ENCODE assay signal across 19 mouse cellular contexts in the genomic region with DNA sequence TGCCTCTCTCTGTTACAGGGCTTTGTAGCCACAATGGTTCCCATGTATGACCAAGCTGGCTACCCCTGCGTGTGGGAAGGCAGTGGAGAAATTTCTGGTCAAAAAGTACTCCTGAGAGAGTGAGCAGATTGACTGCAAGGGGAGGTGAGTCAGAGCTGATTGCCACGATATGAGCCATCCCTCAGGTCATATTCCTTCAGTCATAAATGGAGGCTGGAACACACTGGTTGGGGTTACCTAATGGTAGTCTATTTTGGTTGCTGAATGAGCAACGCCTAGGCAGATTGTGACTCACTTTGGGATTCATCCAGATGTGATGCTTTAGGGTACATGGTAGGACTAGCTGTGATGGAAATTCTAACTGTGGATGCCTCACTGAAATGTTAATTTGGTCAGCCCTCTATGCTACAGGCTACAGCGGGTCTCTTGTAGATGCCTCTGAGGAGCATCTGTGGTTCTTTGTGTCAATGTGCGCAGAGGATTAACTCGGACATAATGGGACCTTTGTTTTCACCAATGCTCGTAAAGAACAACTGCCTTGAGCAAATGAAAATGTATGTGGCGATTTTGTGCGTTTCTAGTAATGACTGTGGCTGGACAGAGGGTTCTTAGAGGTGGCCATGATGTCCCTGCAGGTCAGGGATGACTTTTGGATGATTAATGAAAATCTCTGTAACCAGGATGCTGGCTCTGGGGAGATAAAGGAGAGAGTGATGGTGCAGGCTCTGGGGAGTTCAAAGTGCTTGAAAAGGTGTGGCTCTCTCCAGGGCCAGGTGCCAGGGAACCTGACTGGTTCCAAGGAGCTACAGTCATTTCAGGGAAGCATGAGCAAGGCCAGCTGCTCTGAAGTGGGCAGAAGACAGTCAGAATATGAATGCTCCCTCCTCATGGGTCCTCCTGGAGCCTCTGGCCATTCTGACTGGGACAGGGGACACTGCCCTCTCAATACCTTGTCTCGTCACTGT.
DNase-seq lines count a peak whose midpoint lies in the region; ATAC-seq and TF ChIP-seq lines count a peak whose summit lies in the region.
"Had no signal": no experiment of that assay in that cellular context is flagged by ENCODE, and none has a peak within 500 bp of the region (broad histone marks: within the 10 kb centered on the region; RNA-seq: fewer than 3 reads in every experiment).

No protein-coding gene starts in this region.

- no peaks in the 10 kb centered on the region for H3K36me3 ChIP-seq in liver, embryonic 12.5 days
- H3K36me3 ChIP-seq in hindbrain, postnatal 0 days (ENCODE audit: insufficient read depth, low read length): no peaks in the 10 kb centered on the region
- H3K36me3 ChIP-seq: heart, embryonic 10.5 days; limb, embryonic 13.5 days; neural tube, embryonic 12.5 days had no signal

- POLR2A ChIA-PET in Patski (lab: Charles Lee): no interaction called here

- no peak overlapping the region for H3K4me3 ChIP-seq in liver, embryonic 12.5 days
- no peak overlapping the region for H3K4me3 ChIP-seq in hindbrain, postnatal 0 days (ENCODE audit: low read length)
- H3K4me3 ChIP-seq: heart, embryonic 10.5 days; limb, embryonic 13.5 days; neural tube, embryonic 12.5 days had no signal

- DNase-seq in embryo, embryonic 11 days: peak; percentile 8
- no peak for DNase-seq in embryo, embryonic 9.5 days (ENCODE audit: extremely low spot score)
- peak; percentile 40 for DNase-seq in retina, postnatal 1 day
- no peak for DNase-seq in retina, embryonic 14.5 days (ENCODE audit: low spot score)
- DNase-seq in Patski (ENCODE audit: low read depth, low spot score): peak; percentile 50
- peak; percentile 36 for DNase-seq in skeletal muscle tissue, adult 2 months (ENCODE audit: low read depth, low spot score)
- DNase-seq in hindbrain, postnatal 0 days (ENCODE audit: low spot score): no peak
- DNase-seq: cerebellum, adult 18-20 months; gastrocnemius, postnatal 25 days; heart, postnatal 36 days; kidney, adult 11 months; kidney, postnatal 10 days; lung, postnatal 10 days; thymus, postnatal 36 days had no signal

- H3K4me2 ChIP-seq in liver, embryonic 12.5 days: no peak overlapping the region
- no peak overlapping the region for H3K4me2 ChIP-seq in hindbrain, postnatal 0 days (ENCODE audit: low read depth, low read length)
- H3K4me2 ChIP-seq: limb, embryonic 13.5 days; neural tube, embryonic 12.5 days had no signal

- H3K9me3 ChIP-seq in liver, embryonic 12.5 days (replicated peaks): no peaks in the 10 kb centered on the region
- H3K9me3 ChIP-seq in hindbrain, postnatal 0 days (ENCODE audit: low read length): no peaks in the 10 kb centered on the region
- H3K9me3 ChIP-seq: heart, embryonic 10.5 days; limb, embryonic 13.5 days; neural tube, embryonic 12.5 days had no signal

- WGBS in liver, embryonic 12.5 days (ENCODE audit: insufficient replicate concordance): 61% methylated on average over 10 of the region's 10 CpGs
- 66% methylated on average over 10 of the region's 10 CpGs for whole genome bisulfite sequencing in hindbrain, postnatal 0 days

- no peak overlapping the region for H3K27ac ChIP-seq in liver, embryonic 12.5 days
- no peak overlapping the region for H3K27ac ChIP-seq in hindbrain, postnatal 0 days
- H3K27ac ChIP-seq: heart, embryonic 10.5 days; limb, embryonic 13.5 days; neural tube, embryonic 12.5 days had no signal

- no peaks in the 10 kb centered on the region for H3K27me3 ChIP-seq in Patski
- no peaks in the 10 kb centered on the region for H3K27me3 ChIP-seq in liver, embryonic 12.5 days (replicated peaks)
- no peaks in the 10 kb centered on the region for H3K27me3 ChIP-seq in hindbrain, postnatal 0 days (ENCODE audit: insufficient read depth, low read length)
- H3K27me3 ChIP-seq: limb, embryonic 13.5 days; neural tube, embryonic 12.5 days had no signal

- CTCF ChIA-PET in Patski (lab: Charles Lee): interaction anchor here (1.0 kb wide), 1 partner anchor 9 kb away, joined by 3 read pairs; no protein-coding TSS in a partner anchor

- H3K9ac ChIP-seq in liver, embryonic 12.5 days: no peak overlapping the region
- no peak overlapping the region for H3K9ac ChIP-seq in hindbrain, postnatal 0 days (replicated peaks; ENCODE audit: low read length)
- H3K9ac ChIP-seq: limb, embryonic 13.5 days; neural tube, embryonic 12.5 days had no signal

- no peaks in the 10 kb centered on the region for H3K4me1 ChIP-seq in liver, embryonic 12.5 days
- H3K4me1 ChIP-seq in hindbrain, postnatal 0 days (ENCODE audit: insufficient read depth, low read length): no peaks in the 10 kb centered on the region
- H3K4me1 ChIP-seq: heart, embryonic 10.5 days; neural tube, embryonic 12.5 days had no signal

- ATAC-seq in Patski: peak; percentile 62
- no peak for ATAC-seq in liver, embryonic 12.5 days
- ATAC-seq in hindbrain, postnatal 0 days: no peak
- ATAC-seq: hindbrain, embryonic 16.5 days had no signal

- in situ Hi-C loops in Patski (cut with MboI; ENCODE audit: low pct_unique_long_range_greater_than_20kb): no loop called here

- no peak for TF ChIP-seq CTCF in Patski (IDR thresholded peaks at IDR 0.05)
- no peak for TF ChIP-seq CTCF in hindbrain, postnatal 0 days (IDR thresholded peaks at IDR 0.05; ENCODE audit: low read depth)

Comparison
In these comparisons a context has a peak if more than half of its experiments do, and no peak if none do; other contexts are left out.
1. DNase-seq: peak in embryo, embryonic 11 days (single experiment), retina, postnatal 1 day (single experiment), Patski (single experiment) and skeletal muscle tissue, adult 2 months (single experiment); none in embryo, embryonic 9.5 days (single experiment), retina, embryonic 14.5 days (single experiment) and hindbrain, postnatal 0 days (single experiment).